Mouse (Mus musculus) layer of hippocampus, postnatal 14 days (tissue): ENCODE data around the gene Limk2. TPM values are rescaled to one million over a fixed set of nuclear protein-coding genes. Genes with fewer than 3 reads are reported as not detected.

Source experiments
- DNase-seq, 2 experiments: peaks; one replicate each; pipeline ENCODE4 v3.0.0; 2021 to 2022; ENCODE audit warnings: low spot score in 2 of 2, mixed read lengths in 1 of 2
- long read RNA-seq, 2 experiments: library from polyadenylated mRNA; stranded (forward); transcript quantifications; one replicate each; pipeline ENCODE4 v2.0.0; 2021
- total RNA-seq, 2 experiments: library from RNA; stranded (reverse); gene quantifications; 2 replicates each; pipeline ENCODE4 v1.2.3; 2021

The Limk2 gene
- 100 to 1,000 TPM in 1 of 2 experiments, 10 to 100 TPM in 1; 98.7 to 113 TPM for total RNA-seq
- long read RNA-seq, experiment 1, transcript Limk2-203 (15 exons, 3,693 nt): major isoform, 19 of 72 reads
- long read RNA-seq, experiment 1, transcript Limk2-201 (16 exons, 3,514 nt): minor isoform, 5 of 72 reads
- long read RNA-seq, experiment 1, partial matches to known transcripts: 15 of 72 reads
- long read RNA-seq, experiment 1, other reads (novel, unspliced or antisense): 33 of 72 reads
- long read RNA-seq, experiment 2, transcript Limk2-203 (15 exons, 3,693 nt): major isoform, 40 of 88 reads
- long read RNA-seq, experiment 2, partial matches to known transcripts: 21 of 88 reads
- long read RNA-seq, experiment 2, other reads (novel, unspliced or antisense): 23 of 88 reads

DNA sequence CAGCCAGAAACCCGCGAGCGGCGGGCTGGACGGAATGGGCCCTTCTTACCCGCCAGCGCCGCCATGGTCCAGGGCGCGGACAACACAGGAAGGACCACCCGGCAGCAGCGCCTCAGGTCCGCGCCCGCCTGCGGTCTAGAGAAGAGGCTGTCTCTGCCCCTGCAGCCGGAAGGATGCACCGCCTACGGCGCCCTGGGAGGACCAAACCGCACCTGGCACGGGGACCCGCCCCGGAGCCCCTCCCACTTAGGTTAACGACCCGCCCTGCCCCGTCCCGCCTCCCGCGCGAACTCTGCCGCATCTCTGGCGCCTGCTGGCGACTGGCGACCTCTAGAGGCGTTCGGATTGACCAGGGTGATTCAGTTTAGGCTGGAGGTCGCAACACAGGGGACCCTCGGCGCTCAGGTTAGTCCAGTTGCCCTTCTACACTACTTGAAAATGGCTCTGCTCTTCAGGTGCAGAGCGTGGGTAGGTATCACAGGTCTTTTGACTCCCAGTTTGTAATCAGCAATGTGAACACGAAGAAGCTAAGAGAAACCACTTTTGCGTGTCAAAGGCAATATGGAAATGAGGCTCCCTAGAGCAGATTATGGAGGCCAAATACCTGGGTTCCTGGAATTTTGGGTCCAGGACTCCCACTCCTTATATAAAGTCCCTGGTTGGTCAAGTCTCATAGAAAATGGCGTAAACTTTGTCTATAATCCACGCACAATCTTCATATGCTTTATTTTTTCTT is at the start of gene Limk2:
Gene Limk2 (minus strand): TSS at position 193 of the 736 bp plus-strand sequence.
- DNase-seq: peak; percentile 78 to 88

DNA sequence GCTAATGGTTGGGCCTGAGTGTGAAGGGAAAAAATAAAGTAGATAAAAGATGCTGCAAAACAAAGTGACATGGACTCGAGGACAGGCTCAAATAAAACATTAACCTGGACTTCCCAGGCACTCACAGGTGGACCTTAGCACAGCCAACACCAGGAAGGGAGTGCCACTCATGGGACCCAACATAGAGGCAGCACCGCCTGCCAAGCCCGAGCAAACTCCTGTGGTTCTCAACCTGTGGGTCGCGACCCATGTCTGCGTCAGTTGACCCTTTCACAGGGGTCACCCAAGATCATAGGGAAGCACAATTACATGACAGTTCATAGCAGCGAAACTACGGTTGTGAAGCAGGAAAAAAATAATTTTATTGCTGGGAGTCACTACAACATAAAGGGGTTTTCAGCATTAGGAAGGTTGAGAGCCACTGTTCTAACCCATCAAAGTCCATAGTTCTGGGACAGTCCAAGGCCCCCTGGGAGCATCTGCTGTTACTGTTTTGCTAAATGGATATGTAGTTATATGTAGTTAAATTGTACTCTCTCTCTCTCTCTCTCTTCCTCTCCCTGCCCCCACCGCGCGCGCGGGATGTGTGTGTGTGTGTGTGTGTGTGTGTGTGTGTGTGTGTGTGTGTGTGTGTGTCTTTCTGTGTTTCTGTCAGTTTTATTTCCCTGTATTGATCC is 49.6 kb upstream of the Limk2 start:
- DNase-seq: no peak

- peak; percentile 69 to 79 for DNase-seq
Observed at GRCm38 (mm10) chr11:3456354-3456753, 47.4 kb upstream of the Limk2 start.

DNA sequence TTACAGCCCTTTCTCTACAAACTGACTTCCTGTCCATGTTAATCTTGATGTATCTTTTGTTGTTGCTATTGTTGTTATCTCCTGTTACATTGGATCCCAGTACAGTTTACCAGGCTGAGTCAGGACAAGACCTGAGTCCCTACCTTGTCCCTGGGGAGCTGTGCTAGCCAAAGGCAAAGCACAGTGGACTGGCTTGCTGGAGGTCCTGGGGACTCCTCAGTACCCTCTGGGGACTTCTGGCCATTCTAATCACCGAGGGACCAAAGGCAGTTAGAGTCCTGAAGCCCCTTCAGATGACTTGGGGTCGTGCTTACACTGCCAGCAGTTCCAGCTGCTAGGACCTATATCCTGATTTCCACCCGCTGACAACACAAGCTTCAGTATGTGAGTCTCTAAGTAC is 45.5 kb upstream of the Limk2 start:
- no peak for DNase-seq

DNA sequence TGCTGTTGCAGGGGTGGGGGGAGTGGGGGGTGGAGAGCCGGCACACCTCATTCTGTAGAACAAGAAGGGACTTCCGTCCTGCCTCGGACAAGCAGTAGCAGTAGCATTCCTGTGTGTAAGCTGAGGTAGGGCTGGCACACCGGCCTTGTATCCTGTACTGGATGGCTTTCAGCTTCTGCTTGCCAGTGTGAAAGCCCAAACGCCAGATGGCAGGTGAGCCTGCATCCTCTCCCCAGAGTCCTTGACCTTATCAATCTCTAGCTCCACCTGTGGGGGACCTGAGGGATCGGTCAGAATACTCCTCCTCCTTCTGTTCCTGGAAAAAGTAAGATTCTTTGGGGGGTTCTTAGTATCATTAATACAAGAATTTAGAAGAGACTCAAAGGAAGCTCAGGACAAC is 44.5 kb upstream of the Limk2 start:
- DNase-seq: no peak

- peak in 1 of 2 experiments; percentile 24 for DNase-seq
Observed at GRCm38 (mm10) chr11:3452769-3453168, 43.8 kb upstream of the Limk2 start.

GRCm38 (mm10) chr11:3452167-3452639 is 43.2 kb upstream of the Limk2 start, which contains the start of gene Rnf185:
Gene Rnf185 (minus strand): TSS chr11:3452363.
- DNase-seq: peak; percentile 91 to 95

GRCm38 (mm10) chr11:3451701-3452163 is 42.7 kb upstream of the Limk2 start:
- no peak for DNase-seq

- no peak for DNase-seq
Observed at GRCm38 (mm10) chr11:3444875-3445274, 35.9 kb upstream of the Limk2 start.

GRCm38 (mm10) chr11:3443091-3443490 is 34.1 kb upstream of the Limk2 start:
- DNase-seq: no peak

GRCm38 (mm10) chr11:3442677-3443076 is 33.7 kb upstream of the Limk2 start:
- DNase-seq: no peak

DNA sequence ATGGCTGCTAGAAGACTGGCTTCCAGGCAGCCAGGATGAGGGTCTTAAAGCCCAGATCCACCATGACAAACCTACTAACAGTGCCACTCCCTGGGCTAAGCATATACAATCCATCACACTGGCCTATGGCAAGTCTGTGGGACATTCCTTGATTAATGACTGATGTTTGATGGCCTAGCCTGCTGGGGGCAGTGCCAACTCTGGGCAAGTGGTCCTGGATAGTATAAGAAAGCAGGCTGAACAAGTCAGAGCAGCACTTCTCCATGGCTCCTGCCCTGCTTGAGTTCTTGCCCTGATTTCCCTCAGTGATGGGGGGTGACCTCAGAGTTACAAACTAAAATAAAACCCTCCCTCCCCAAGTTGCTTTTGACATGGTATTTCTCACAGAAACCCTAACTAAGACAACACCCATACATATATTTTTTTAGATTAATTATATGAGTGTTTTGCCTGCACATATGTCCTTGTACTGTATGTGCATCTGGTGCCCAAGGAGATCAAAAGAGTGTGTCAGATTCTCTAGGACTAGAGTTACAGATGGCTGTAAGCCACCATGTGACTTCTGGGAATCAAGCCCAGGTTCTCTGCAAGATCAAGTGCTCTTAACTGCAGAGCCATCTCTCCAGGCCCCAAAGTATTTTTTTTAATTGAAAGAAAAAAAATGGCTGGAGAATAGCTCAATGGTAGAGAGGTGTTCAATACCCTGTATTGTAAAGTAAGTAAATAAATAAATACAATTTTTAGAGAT is 32.9 kb upstream of the Limk2 start:
- no peak for DNase-seq

DNA sequence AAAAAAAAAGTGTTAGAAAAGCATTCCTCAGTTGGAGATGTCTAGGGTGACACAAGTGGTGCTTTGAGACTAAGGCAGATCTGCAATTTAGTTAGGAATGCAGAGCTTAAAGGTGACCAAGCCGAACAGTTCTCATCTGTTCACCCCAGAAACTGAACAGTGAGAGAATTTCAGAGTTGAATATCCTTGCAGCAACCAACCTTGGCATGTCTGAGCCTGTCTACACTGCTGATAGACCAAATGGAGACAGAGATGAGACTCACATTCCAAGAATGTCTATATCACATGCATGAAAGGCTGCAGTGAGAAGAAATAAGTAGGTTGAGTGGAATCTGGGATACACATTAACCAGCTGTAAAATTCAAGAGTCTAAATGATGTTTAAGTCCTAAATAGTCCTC is 28.6 kb upstream of the Limk2 start:
- DNase-seq: no peak

DNA sequence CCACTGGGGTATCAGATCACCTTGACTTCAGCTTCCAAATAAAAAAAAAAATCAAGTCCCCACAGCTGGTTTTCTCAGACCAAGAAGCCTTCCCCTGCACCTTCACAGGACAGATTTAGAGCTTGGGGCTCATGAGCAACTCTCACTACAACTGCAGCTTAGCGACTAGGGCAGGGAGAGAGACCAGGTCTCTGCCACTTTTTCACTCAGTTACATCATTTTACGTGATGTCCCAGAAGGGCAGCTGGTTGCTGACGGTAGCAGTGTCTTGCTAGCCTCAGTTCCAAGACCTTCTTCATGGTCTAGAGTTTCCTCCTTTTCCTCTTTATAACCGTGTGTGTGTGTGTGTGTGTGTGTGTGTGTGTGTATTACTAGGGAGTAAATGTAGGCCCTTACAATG is 24.8 kb upstream of the Limk2 start:
- DNase-seq: no peak

- no peak for DNase-seq
Observed at GRCm38 (mm10) chr11:3431976-3432603, 23.1 kb upstream of the Limk2 start.

GRCm38 (mm10) chr11:3431515-3431914 is 22.5 kb upstream of the Limk2 start:
- no peak for DNase-seq

GRCm38 (mm10) chr11:3428632-3429031 is 19.6 kb upstream of the Limk2 start:
- no peak for DNase-seq

GRCm38 (mm10) chr11:3427697-3428230 is 18.8 kb upstream of the Limk2 start:
- DNase-seq: no peak

- no peak for DNase-seq
Observed at GRCm38 (mm10) chr11:3422242-3422641, 13.3 kb upstream of the Limk2 start.

DNA sequence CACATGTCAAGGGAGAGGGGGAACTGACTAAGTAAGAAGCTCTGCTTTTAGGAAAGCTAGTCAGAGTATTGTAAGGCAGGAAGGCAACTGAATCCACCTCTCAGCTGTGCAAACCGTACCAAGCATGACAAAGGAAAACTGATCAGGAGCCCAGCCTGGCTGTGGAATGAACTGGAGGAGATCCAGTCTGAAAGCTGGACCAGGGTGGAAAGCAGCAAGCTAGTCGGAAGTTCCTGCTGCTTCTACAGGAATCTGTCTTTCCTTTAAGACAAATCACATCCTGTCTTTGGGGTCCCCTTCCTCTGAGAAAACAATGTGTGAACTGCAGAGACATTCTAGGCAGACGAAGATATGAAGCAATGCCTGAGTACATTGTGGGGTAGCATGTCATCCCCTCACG is 9.8 kb upstream of the Limk2 start:
- DNase-seq: no peak
